Mouse (Mus musculus) heart, postnatal 0 days (tissue): ENCODE results near the gene Gm20479. TPM values are rescaled to one million over a fixed set of nuclear protein-coding genes. Genes with fewer than 3 reads are reported as not detected.

ENCODE experiments used
- ATAC-seq: fragments of 200-750 bp; cut with Nextera tagmentation; 2 replicates; pipeline ENCODE4 v1.8.0; 2017; ENCODE audit warnings: low read depth, moderate number of reproducible peaks, moderate library complexity; ENCODE audit not compliant: insufficient read depth
- DNase-seq: peaks from one replicate; pipeline ENCODE4 v3.0.0-alpha.2; 2016; ENCODE audit warnings: low spot score
- H3K27ac ChIP-seq: fragments of 300-500 bp; sonication (generic); 2 replicates; pipeline ENCODE4 v1.5.1; 2014; ENCODE audit warnings: low read depth, mild to moderate bottlenecking
- H3K27me3 ChIP-seq: fragments of 300-500 bp; sonication (generic); 2 replicates; pipeline ENCODE4 v1.6.1; 2014; ENCODE audit warnings: low read length, mixed read lengths; ENCODE audit not compliant: control insufficient read depth, insufficient read depth
- H3K36me3 ChIP-seq: fragments of 300-500 bp; sonication (generic); replicated peaks from 2 replicates; pipeline ENCODE4 v1.6.1; 2014; ENCODE audit warnings: low read length, mixed read lengths; ENCODE audit not compliant: control insufficient read depth, insufficient read depth
- H3K4me1 ChIP-seq: fragments of 300-500 bp; sonication (generic); 2 replicates; pipeline ENCODE4 v1.6.1; 2014; ENCODE audit warnings: antibody characterized with exemption; ENCODE audit not compliant: control insufficient read depth, insufficient read depth
- H3K4me2 ChIP-seq: fragments of 300-500 bp; sonication (generic); 2 replicates; pipeline ENCODE4 v1.6.1; 2014; ENCODE audit warnings: low read depth, mild to moderate bottlenecking, low read length, moderate library complexity
- H3K4me3 ChIP-seq: fragments of 300-500 bp; sonication (generic); 2 replicates; pipeline ENCODE4 v1.5.1; 2014; ENCODE audit warnings: low read depth, low read length
- H3K9ac ChIP-seq: fragments of 300-500 bp; sonication (generic); replicated peaks from 2 replicates; pipeline ENCODE4 v1.6.1; 2014; ENCODE audit warnings: low read depth, low read length, mixed read lengths
- H3K9me3 ChIP-seq: fragments of 300-500 bp; sonication (generic); replicated peaks from 2 replicates; pipeline ENCODE4 v1.6.1; 2016; ENCODE audit warnings: low read length; ENCODE audit not compliant: control insufficient read depth
- CTCF ChIP-seq: IDR thresholded peaks from 2 replicates; pipeline ENCODE4 v1.5.1; 2016; ENCODE audit warnings: antibody characterized with exemption, control low read depth, low read depth
- EP300 ChIP-seq: IDR thresholded peaks from 2 replicates; pipeline ENCODE4 v1.6.1; 2016; ENCODE audit warnings: antibody characterized with exemption, low read depth
- WGBS: fragments of 180-500 bp; shearing (Covaris S2); extraction: QIAGEN DNeasy Blood & Tissue Kit; methylation state at CpG from one replicate; pipeline ENCODE4 v1.1.7; 2014; 5-methylcytosine and 5-hydroxymethylcytosine counted together
- polyA plus RNA-seq: library from polyadenylated mRNA; unstranded; fragments of >200 nt; fragmentation: Nextera tagmentation; extraction: Ambion mirVana; gene quantifications from 2 replicates; pipeline ENCODE4 v1.2.1, GENCODE M21; 2015
- total RNA-seq: library from RNA; depleted of rRNA; stranded (reverse); fragments of >200 nt; gene quantifications from 2 replicates; pipeline ENCODE4 v1.2.3, GENCODE M21; 2014; ENCODE audit warnings: low replicate concordance

The Gm20479 gene
- total and polyA plus RNA-seq, 2 experiments from 2014 or later: 0.46 TPM; not detected in 1

DNA sequence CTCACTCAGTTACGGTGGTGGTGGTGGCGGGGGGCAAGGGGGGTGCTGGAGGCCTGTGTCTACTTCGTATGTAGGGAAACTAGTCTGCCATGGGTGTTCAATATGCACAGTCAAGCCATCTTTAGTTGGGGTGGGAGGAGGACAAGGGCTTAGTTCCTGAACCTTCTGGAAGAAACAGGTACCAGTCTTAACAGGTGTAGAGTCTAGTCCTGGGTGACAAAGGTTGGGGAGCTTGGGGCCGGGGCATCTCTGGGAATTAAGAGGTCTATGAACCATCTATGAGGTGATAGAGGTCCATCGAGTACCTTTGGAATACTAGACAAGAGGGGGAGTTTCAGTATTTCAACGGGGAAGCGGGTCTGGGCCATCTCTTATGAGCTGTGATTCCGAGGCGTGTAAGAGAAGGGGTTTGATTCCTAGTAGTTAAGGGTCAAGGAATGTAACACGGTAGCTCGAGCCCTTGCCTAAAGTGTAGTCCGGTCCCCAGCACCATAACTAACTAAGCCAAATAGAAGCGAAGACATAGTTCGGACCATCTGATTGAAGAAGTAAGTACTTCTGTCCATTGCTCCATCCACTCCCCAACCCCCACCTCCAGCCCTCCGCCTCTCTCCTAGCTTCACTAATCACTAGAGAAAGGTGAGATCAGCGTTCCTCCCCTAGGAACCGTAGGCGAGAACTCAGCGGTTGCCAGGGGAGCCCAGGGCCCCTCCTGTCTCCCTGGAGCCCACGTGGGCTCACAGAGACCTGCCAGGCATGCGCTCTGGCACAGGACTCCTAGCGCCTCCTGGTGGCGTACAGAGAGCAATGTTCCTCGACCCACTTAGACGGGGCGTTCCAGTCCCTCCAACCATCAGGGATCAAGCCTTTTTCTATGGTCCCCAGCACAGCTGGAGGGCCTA, 40.1 kb upstream of the Gm20479 start:
- Histone ChIP-seq H3K4me2 (no peak overlapping the region), H3K4me1 (0 out of 2 replicates have a peak, but pooled peaks cover 7% of the 10 kb centered on the region), H3K9me3 (no peaks in the 10 kb centered on the region), H3K27me3 (peaks cover 84% of the 10 kb centered on the region), H3K9ac (no peak overlapping the region), H3K4me3 (no peak overlapping the region), H3K36me3 (no peaks in the 10 kb centered on the region), H3K27ac (no peak overlapping the region)
- DNase-seq (peak; percentile 32), ATAC-seq (peak; percentile 67; the same call in 1 of the 2 replicates)
- peak; percentile 57 for TF ChIP-seq CTCF
- TF ChIP-seq EP300: no peak
- WGBS: 15% methylated on average over 26 of the region's 26 CpGs

DNA sequence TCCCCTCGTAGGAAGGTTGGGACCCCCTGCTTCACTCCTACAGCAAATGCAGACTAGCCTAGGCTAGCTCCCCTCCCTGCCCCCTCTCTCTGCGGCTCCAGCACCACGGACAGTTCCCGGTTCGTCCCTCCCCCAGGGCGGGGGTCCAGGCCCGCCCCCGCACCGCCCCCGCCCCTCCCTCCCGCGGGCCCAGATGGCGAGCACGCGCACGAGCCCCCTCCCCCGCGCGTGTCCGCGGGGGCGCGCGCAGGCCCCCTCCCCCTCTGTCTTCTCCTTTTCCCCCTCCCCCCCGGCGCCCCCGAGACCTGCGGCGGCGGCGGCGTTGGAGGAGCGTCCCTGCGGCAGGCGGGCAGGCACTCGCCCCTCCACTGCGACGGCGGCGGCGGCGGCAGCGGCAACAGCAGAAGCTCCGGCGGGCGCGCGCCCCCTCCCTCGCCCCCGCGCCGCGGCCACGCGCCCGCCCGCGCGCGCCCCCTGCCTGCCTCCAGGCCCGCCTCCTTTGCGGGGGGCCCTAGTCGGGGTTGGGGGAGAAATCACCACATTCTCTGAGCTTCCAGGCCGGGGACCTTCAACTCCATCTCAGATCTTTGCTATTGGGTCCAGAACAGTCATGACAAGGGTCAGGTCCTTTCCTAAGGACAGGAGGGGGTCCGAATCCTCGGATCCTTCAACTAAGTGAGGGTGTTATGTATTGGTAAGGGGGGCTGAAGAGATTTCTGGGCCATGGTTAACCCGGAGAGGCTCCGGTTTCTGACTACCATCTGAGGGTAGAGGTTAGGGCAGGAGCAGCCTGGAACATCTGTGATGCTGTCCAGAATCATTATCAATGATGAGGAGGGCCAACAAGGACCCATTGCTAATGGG, 39.2 kb upstream of the Gm20479 start:
- WGBS: 5% methylated on average over 27 of the region's 68 CpGs
- Histone ChIP-seq H3K36me3 (no peaks in the 10 kb centered on the region), H3K27me3 (peaks cover 78% of the 10 kb centered on the region), H3K27ac (no peak overlapping the region), H3K4me2 (peak overlapping the region; percentile 66), H3K9ac (no peak overlapping the region), H3K4me3 (peak overlapping the region; percentile 47), H3K4me1 (0 out of 2 replicates have a peak, but pooled peaks cover 7% of the 10 kb centered on the region), H3K9me3 (no peaks in the 10 kb centered on the region)
- ATAC-seq (no peak), DNase-seq (no peak)
- no peak for TF ChIP-seq CTCF
- TF ChIP-seq EP300: no peak

DNA sequence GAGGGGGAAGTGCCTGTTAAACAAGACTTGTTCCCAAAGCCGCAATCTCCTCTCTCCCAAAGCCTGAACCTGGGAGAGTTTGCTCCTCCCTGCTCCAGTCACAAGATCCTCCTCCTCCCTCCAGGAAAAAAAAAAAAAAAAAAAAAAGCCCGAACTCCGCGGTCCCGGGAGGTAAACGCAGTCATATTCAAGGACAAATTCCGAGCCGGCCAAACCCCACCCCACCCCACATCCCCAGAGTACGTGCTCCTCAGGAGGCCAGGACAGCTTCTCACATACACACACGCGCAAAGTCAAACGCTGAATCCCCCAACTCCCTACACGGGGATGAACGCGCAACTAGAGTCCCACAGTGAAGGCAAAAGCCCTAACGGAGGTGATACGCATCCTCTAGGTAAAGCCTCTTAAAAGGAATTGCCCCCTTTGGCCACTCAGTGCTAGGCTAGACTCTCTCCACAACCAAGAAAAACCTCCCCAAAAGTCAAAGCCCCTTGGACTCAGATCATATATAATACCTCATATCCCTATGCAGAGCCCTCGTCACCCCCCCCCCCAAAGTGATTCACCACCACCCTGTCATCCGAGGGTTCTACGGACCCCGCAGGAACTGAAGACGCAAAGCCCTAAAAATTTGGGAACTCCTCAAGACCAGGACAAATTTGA, 38.4 kb upstream of the Gm20479 start:
- TF ChIP-seq CTCF: no peak
- TF ChIP-seq EP300: no peak
- DNase-seq (no peak), ATAC-seq (no peak)
- H3K9ac ChIP-seq: no peak overlapping the region
- WGBS: 2% methylated on average over 22 of the region's 22 CpGs
- H3K4me2 ChIP-seq: peak overlapping the region; percentile 66
- H3K4me3 ChIP-seq: no peak overlapping the region
- peaks cover 78% of the 10 kb centered on the region for H3K27me3 ChIP-seq
- no peak overlapping the region for H3K27ac ChIP-seq
- H3K4me1 ChIP-seq: 0 out of 2 replicates have a peak, but pooled peaks cover 7% of the 10 kb centered on the region
- H3K36me3 ChIP-seq: no peaks in the 10 kb centered on the region
- no peaks in the 10 kb centered on the region for H3K9me3 ChIP-seq

DNA sequence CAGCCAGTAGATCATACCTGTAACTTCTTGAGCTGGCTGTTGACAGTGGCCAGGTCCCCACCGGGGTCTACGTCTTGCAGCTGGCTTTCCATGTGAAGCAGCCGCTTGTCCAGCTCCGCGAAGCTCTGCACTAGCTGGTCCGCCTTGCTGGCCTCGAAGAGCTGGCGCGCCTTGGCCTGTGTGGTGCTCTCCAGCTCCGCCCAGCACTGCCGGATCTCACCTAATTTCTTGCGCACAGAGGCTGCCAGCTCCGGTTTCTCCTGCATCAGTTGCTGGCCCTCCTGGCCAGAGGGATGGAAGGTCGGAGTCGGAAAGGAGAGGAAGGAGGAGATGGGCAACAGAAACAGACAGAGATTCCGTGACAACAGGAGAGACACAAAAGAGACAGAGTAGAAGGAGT, 34.2 kb upstream of the Gm20479 start:
- H3K4me1 ChIP-seq: 0 out of 2 replicates have a peak, but pooled peaks cover 6% of the 10 kb centered on the region
- H3K27ac ChIP-seq: no peak overlapping the region
- H3K4me3 ChIP-seq: no peak overlapping the region
- H3K9ac ChIP-seq: no peak overlapping the region
- DNase-seq (no peak), ATAC-seq (no peak)
- H3K4me2 ChIP-seq: no peak overlapping the region
- no peak for TF ChIP-seq CTCF
- no peak for TF ChIP-seq EP300
- peaks cover 49% of the 10 kb centered on the region for H3K27me3 ChIP-seq
- no peaks in the 10 kb centered on the region for H3K36me3 ChIP-seq
- 34% methylated on average over 16 of the region's 16 CpGs for WGBS
- no peaks in the 10 kb centered on the region for H3K9me3 ChIP-seq

DNA sequence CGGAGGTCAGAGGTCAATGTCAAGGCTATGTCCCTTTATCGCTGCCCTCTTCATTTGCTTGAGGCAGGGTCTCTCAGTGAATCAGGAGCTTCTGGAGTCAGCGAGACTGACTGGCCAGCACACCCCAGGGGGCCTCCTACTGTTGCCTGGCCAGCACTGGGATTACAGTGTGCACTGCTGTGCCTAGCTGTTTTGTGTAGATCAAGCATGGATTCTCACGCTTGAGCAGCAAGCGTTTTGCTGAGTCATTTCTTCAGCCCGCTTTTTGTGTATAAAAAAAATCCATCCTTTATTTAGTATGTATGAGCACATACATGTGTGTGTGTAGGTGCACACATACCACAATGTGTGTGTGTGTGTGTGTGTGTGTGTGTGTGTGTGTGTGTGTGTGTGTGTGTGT, 32.0 kb upstream of the Gm20479 start:
- no peaks in the 10 kb centered on the region for H3K9me3 ChIP-seq
- WGBS: 63% methylated on average over 6 of the region's 6 CpGs
- no peaks in the 10 kb centered on the region for H3K4me1 ChIP-seq

More for the DNA sequence above, 32.0 kb upstream of the Gm20479 start:
- Histone ChIP-seq H3K4me3 (no peak overlapping the region), H3K36me3 (no peaks in the 10 kb centered on the region), H3K27ac (no peak overlapping the region), H3K9ac (no peak overlapping the region), H3K4me2 (no peak overlapping the region), H3K27me3 (peaks cover 27% of the 10 kb centered on the region)
- ATAC-seq: no peak
- DNase-seq: no peak
- no peak for TF ChIP-seq EP300
- TF ChIP-seq CTCF: no peak
